Mouse (Mus musculus): Measurements from ENCODE around the gene Suclg2. TPM values are rescaled to one million over a fixed set of nuclear protein-coding genes. Genes with fewer than 3 reads are reported as not detected.

The Suclg2 gene
- total RNA-seq, 2 experiments from 2014 or later: 14.1 to 17.3 TPM

- TF ChIP-seq CTCF (IDR thresholded peaks at IDR 0.05): no peak
- Histone ChIP-seq H3K4me3 (no peak overlapping the region), H3K27ac (no peak overlapping the region)
- no peak for DNase-seq (ENCODE audit: extremely low spot score in 1 of 2, low spot score in 2 of 2)
- intact Hi-C loops (cut with DNase I): no loop called here
Observed at GRCm38 (mm10) chr6:95653662-95654061, 64.9 kb downstream of the Suclg2 start.

- Histone ChIP-seq H3K27ac (no peak overlapping the region), H3K4me3 (no peak overlapping the region)
- no peak for TF ChIP-seq CTCF (IDR thresholded peaks at IDR 0.05)
- intact Hi-C loops (cut with DNase I): no loop called here
- no peak for DNase-seq (ENCODE audit: extremely low spot score in 1 of 2, low spot score in 2 of 2)
Observed at GRCm38 (mm10) chr6:95652774-95653173, 65.8 kb downstream of the Suclg2 start.

GRCm38 (mm10) chr6:95651391-95651876 lies 67.2 kb downstream of the Suclg2 start:
- Histone ChIP-seq H3K27ac (no peak overlapping the region), H3K4me3 (no peak overlapping the region)
- TF ChIP-seq CTCF (IDR thresholded peaks at IDR 0.05): no peak
- intact Hi-C loops (cut with DNase I): no loop called here
- no peak for DNase-seq (ENCODE audit: extremely low spot score in 1 of 2, low spot score in 2 of 2)

- intact Hi-C loops (cut with DNase I): no loop called here
- TF ChIP-seq CTCF (IDR thresholded peaks at IDR 0.05): no peak
- no peak for DNase-seq (ENCODE audit: extremely low spot score in 1 of 2, low spot score in 2 of 2)
- H3K4me3 ChIP-seq: no peak overlapping the region
- H3K27ac ChIP-seq: no peak overlapping the region
Observed at GRCm38 (mm10) chr6:95650082-95650722, 68.4 kb downstream of the Suclg2 start.

GRCm38 (mm10) chr6:95649123-95649663 lies 69.4 kb downstream of the Suclg2 start:
- no peak overlapping the region for H3K4me3 ChIP-seq
- no peak overlapping the region for H3K27ac ChIP-seq
- DNase-seq (ENCODE audit: extremely low spot score in 1 of 2, low spot score in 2 of 2): no peak
- no peak for TF ChIP-seq CTCF (IDR thresholded peaks at IDR 0.05)
- intact Hi-C loops (cut with DNase I): no loop called here

- TF ChIP-seq CTCF (IDR thresholded peaks at IDR 0.05): no peak
- intact Hi-C loops (cut with DNase I): loop anchor here (10.0 kb wide), 1 partner anchor 457 kb away; no protein-coding TSS in a partner anchor
- DNase-seq (ENCODE audit: extremely low spot score in 1 of 2, low spot score in 2 of 2): no peak
- no peak overlapping the region for H3K27ac ChIP-seq
- no peak overlapping the region for H3K4me3 ChIP-seq
Observed at GRCm38 (mm10) chr6:95637416-95637815, 81.2 kb downstream of the Suclg2 start.

GRCm38 (mm10) chr6:95635411-95635810 lies 83.2 kb downstream of the Suclg2 start:
- Histone ChIP-seq H3K4me3 (no peak overlapping the region), H3K27ac (no peak overlapping the region; the same call in 1 of the 2 replicates)
- intact Hi-C loops (cut with DNase I): loop anchor here (10.0 kb wide), 1 partner anchor 459 kb away; no protein-coding TSS in a partner anchor
- peak in 1 of 2 experiments; percentile 18 for DNase-seq (ENCODE audit: extremely low spot score in 1 of 2, low spot score in 2 of 2)
- TF ChIP-seq CTCF (IDR thresholded peaks at IDR 0.05): no peak

- no peak overlapping the region for H3K4me3 ChIP-seq
- no peak for TF ChIP-seq CTCF (IDR thresholded peaks at IDR 0.05)
- DNase-seq (ENCODE audit: extremely low spot score in 1 of 2, low spot score in 2 of 2): no peak
- no peak overlapping the region for H3K27ac ChIP-seq
- intact Hi-C loops (cut with DNase I): no loop called here
Observed at GRCm38 (mm10) chr6:95629071-95629470, 89.5 kb downstream of the Suclg2 start.

DNA sequence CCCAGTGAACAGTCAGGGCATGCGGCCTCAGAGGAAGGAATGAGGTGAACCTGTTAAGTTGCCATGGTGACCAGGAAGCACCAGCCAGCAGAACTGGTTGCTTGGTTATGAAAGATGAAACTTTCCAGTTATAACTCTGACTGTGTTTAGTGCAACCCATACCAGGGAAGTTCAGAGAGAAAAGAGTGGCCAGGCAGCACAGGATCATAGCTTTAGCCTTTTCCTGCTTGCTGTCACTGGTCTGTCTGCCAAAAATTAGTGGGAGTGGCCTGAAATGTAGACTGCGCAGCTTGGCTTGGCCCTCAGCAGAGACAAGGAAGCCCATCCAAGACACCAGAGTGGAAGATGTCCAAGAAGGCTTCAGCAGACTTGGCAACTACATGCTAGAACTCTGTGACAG lies 96.8 kb downstream of the Suclg2 start:
- no peak overlapping the region for H3K4me3 ChIP-seq
- no peak overlapping the region for H3K27ac ChIP-seq
- peak; percentile 13 for DNase-seq (ENCODE audit: extremely low spot score in 1 of 2, low spot score in 2 of 2)
- no peak for TF ChIP-seq CTCF (IDR thresholded peaks at IDR 0.05)
- intact Hi-C loops (cut with DNase I): no loop called here

- Histone ChIP-seq H3K27ac (no peak overlapping the region), H3K4me3 (no peak overlapping the region)
- intact Hi-C loops (cut with DNase I): no loop called here
- no peak for DNase-seq (ENCODE audit: extremely low spot score in 1 of 2, low spot score in 2 of 2)
- no peak for TF ChIP-seq CTCF (IDR thresholded peaks at IDR 0.05)
Observed at GRCm38 (mm10) chr6:95620804-95621203, 97.8 kb downstream of the Suclg2 start.

DNA sequence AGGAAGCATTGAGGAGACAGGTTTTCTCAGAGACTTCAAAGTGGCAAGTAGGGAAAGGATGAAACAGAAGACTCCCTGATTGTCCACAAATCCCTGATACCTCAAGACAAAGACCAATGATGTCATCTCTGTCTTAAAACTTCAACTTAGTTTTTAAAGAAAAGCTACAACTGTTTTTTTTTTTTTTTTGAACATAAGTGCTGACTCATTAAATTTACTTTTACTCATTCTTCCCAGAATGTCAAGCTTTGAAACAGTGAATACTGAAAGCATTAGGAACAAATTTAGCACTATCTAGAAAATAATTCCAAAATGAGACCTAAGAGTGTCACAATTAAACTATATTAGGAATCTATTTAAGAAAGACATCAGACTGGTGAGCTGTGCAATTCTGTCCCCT lies 98.8 kb downstream of the Suclg2 start:
- intact Hi-C loops (cut with DNase I): loop anchor here (5.0 kb wide), 1 partner anchor 398 kb away; no protein-coding TSS in a partner anchor
- no peak for DNase-seq (ENCODE audit: extremely low spot score in 1 of 2, low spot score in 2 of 2)
- Histone ChIP-seq H3K27ac (no peak overlapping the region), H3K4me3 (no peak overlapping the region)
- no peak for TF ChIP-seq CTCF (IDR thresholded peaks at IDR 0.05)

DNA sequence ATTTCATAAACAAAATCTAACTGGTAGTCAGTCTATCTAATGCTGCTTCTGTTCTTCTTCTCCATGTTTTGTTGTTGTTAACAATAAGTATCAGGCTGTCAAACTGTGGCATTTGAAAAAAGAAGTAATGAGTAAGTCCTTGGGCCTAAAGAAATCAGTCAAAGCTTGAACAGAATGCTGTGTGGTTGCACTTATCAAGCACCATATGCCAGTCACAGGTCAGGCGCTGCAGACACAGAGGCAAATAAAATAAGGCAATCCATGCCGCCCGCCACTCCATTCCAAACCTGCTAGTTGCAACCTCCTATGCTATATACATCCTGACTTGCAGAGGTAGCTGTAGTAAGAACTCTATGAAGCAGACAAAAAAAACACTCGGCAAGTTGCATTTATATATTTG lies 100.2 kb downstream of the Suclg2 start:
- TF ChIP-seq CTCF (IDR thresholded peaks at IDR 0.05): no peak
- intact Hi-C loops (cut with DNase I): loop anchor here (5.0 kb wide), 1 partner anchor 396 kb away; no protein-coding TSS in a partner anchor
- no peak overlapping the region for H3K27ac ChIP-seq
- H3K4me3 ChIP-seq: no peak overlapping the region
- DNase-seq (ENCODE audit: extremely low spot score in 1 of 2, low spot score in 2 of 2): no peak

DNA sequence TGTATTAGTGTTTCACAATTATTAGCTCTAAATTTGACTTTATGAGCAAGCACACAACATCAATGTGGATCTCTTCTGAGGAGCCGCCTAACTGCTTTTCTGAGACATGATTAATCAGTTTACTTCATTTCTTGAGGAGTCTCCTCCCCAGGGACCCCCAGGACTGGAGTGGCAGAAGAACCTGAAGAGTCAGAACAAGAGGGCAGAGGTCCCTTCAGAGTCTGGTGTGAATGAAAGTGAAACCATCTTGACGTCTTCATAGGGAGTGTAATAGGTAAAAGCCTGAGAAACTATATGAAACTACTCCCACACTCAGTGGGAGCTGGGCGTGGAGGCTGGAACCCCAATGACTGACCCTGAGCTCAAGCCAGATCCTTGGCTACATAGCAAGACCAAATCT lies 105.4 kb downstream of the Suclg2 start:
- DNase-seq (ENCODE audit: extremely low spot score in 1 of 2, low spot score in 2 of 2): no peak
- Histone ChIP-seq H3K4me3 (no peak overlapping the region), H3K27ac (no peak overlapping the region)
- intact Hi-C loops (cut with DNase I): no loop called here
- no peak for TF ChIP-seq CTCF (IDR thresholded peaks at IDR 0.05)

Data from left cerebral cortex, adult 2 months (tissue).